Mouse (Mus musculus): ENCODE data around the gene Clptm1.
A peak's percentile ranks its signal among the peaks of the same experiment; 100 is the strongest.
"Not testable (repeated sequence)": the region's sequence is repeated elsewhere in the genome, so short reads cannot be mapped to it uniquely, and the experiment has no call there.

Clptm1 gene

GRCm38 (mm10) chr7:19691873-19692865 is 27.3 kb upstream of the Clptm1 start, which contains the start of gene Apoc1:
Apoc1 (minus strand) TSS chr7:19692660.
- no peak for DNase-seq (ENCODE audit: low spot score in 2 of 2)

DNA sequence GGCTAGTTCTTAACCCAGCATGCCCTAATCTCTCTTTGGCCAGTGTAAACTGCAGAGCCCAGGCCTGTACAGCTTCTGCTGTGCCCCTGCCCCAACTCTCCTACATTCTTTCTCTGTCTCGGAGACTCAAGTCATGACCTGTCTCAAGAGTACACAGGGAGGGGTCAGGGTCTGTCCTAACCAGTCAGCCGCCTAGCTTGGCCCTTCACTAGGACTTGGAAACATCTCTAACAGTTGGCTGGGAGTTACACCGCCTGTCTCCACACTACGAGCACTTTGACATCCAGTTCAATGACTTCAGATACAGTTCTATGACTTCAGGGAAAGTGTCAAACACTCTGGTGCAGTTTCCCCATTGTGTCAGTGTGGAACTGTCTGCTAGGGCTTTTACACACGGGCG is 26.6 kb upstream of the Clptm1 start:
- no peak for DNase-seq (ENCODE audit: low spot score in 2 of 2)

- DNase-seq (ENCODE audit: low spot score in 2 of 2) = no peak
Measured at GRCm38 (mm10) chr7:19690845-19691244, 26.0 kb upstream of the Clptm1 start.

DNA sequence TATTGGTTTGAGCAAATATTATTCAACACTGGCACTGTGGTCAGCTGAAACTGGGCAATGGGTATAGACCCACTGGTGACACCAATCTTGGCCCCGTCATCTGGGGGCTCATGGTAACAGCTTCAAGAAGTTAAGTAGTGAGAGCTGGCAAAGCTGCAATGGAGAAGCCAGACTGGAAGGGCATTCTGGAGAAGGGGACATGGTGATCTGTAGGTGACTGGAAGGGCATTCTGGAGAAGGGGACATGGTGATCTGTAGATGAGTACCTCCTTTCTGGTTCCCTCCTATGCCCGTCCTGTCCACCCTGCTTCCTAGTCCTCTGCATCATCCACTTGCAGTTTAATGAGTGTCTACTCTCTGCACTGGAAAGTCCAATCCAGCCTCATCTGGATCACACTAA is 23.8 kb upstream of the Clptm1 start:
- DNase-seq (ENCODE audit: low spot score in 2 of 2) = no peak

DNA sequence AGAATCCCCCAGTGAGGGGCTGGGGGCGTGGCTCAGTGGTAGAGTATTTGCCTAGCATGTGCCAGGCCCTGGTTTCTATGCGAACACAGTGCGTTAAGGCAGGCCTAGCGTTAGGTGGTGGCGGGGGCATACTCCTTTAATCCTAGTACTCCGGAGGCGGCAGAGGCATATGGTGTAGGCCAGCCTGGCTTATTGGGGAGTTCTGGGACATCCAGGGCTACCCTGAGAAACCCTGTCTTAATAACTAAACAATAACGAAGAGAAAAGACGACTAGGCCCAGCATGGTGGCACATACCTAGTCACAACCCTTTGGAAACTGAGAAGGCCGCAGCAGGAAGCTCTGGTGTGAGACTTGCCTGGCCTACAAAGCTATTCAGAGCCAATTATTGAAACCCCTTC is 23.3 kb upstream of the Clptm1 start:
- DNase-seq (ENCODE audit: low spot score in 2 of 2) = no peak

DNA sequence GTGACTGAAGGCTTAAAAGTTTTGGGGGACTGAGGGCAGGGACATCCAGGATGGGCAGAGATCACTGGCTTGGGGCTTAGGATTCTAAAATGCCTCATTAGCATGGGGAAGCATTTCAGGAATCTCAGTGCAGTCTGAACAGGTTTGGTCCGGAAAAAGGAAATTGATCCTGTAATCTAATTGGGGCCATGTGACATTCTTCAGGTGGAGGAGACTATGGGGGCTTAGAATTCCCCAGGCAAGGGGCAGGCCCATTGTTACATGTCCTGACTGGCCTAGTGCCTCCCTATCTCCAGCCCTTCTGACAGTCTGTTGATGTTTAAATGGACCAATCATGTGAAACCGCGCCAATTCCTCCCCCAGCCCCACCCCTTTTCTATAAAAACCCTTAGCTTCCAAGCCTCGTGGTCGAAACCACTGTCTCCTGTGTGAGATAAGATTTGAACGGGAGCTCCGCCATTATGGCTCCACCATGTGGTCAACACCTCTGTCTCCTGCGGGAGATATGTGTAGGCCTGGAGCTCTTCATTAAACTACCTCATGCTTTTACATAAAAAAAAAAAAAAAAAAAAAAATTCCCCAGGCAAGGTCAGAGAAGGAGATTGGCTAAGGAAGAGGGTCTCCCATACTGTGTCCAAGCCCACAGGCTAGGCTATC is 22.2 kb upstream of the Clptm1 start:
- not testable (repeated sequence) for DNase-seq (ENCODE audit: low spot score in 2 of 2)

DNA sequence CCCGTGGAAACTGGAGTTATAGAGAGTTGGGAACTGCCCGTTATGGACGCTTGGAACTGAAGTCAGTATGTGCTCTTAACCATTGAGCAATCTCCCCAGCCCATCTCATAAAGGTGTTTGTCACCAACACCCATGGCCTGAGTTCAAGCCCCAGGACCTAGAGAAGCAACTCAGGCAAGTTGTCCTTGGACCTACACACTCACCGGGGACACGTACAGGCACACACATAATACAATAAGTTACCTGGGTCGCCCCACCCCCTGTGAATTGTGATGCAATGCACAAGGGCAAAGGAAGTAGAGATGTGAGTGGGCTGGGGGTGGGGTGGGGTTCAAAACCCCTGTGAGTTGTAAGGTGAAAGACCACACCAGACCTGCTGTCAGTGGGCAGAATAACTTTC is 21.7 kb upstream of the Clptm1 start:
- DNase-seq (ENCODE audit: low spot score in 2 of 2) = no peak

GRCm38 (mm10) chr7:19685374-19685773 is 20.5 kb upstream of the Clptm1 start:
- DNase-seq (ENCODE audit: low spot score in 2 of 2) = no peak

DNA sequence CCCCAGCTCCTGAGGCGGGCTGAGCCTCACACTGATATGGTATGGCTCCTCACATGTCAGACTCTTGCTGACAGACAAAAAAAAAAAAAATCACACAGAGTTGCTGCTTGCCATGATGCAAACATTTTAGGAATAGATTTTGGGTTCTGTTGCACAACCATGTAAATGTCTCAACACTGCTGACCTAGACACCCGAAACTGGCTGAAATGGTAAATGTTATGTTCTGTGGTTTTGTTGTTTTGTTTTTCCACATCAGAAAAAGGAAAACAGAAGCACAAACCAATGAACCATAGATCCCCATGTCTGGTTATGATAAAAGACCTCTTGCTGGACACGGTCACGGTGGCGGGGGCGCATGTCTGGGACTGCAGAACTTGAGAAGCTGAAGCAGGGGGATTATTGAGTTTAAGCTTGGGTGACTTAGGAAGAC is 19.0 kb upstream of the Clptm1 start:
- no peak for DNase-seq (ENCODE audit: low spot score in 2 of 2)

GRCm38 (mm10) chr7:19682979-19683378 is 18.1 kb upstream of the Clptm1 start:
- DNase-seq (ENCODE audit: low spot score in 2 of 2) = no peak

GRCm38 (mm10) chr7:19681202-19681694 is 16.4 kb upstream of the Clptm1 start, which contains the start of the genes Gm44805 and Apoc4:
Gm44805 (minus strand) TSS chr7:19681423.
Apoc4 (minus strand) TSS chr7:19681479.
- DNase-seq (ENCODE audit: low spot score in 2 of 2) = no peak

GRCm38 (mm10) chr7:19680702-19681101 is 15.9 kb upstream of the Clptm1 start:
- no peak for DNase-seq (ENCODE audit: low spot score in 2 of 2)

GRCm38 (mm10) chr7:19678901-19679300 is 14.1 kb upstream of the Clptm1 start:
- DNase-seq (ENCODE audit: low spot score in 2 of 2) = no peak

- DNase-seq (ENCODE audit: low spot score in 2 of 2) = no peak
Measured at GRCm38 (mm10) chr7:19677872-19678271, 13.0 kb upstream of the Clptm1 start, which contains the start of gene Apoc2. Apoc2 (minus strand) TSS chr7:19677941.

- no peak for DNase-seq (ENCODE audit: low spot score in 2 of 2)
Measured at GRCm38 (mm10) chr7:19676662-19677061, 11.8 kb upstream of the Clptm1 start.

- DNase-seq (ENCODE audit: low spot score in 2 of 2) = no peak
Measured at GRCm38 (mm10) chr7:19675824-19676223, 11.0 kb upstream of the Clptm1 start.

GRCm38 (mm10) chr7:19673083-19673699 is 8.4 kb upstream of the Clptm1 start:
- DNase-seq (ENCODE audit: low spot score in 2 of 2) = no peak

DNA sequence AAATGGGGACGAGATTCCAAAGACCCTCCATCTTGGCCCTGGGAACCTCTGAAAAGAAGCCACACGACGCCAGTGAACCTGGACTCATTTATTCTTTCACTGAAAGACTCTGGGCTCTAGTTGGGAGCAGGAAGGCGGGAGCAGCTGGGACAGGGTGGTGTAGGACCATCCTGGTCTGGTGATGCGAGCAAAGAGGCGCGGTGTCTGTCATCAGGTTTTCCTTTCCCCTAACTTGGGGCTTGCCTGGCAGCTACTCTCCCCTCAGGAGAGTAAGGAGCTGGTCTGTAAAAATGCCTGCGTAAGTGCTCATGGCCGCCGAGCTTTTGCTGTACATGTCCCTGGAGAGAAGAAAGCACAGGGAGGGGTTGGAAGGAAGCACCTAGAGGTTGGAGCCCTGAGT is 6.7 kb upstream of the Clptm1 start:
- DNase-seq (ENCODE audit: low spot score in 2 of 2) = no peak

- peak; percentile 89 to 95 for DNase-seq (ENCODE audit: low spot score in 2 of 2)
Measured at GRCm38 (mm10) chr7:19668947-19669721, 4.3 kb upstream of the Clptm1 start.

GRCm38 (mm10) chr7:19667434-19667833 is 2.6 kb upstream of the Clptm1 start:
- no peak for DNase-seq (ENCODE audit: low spot score in 2 of 2)

DNA sequence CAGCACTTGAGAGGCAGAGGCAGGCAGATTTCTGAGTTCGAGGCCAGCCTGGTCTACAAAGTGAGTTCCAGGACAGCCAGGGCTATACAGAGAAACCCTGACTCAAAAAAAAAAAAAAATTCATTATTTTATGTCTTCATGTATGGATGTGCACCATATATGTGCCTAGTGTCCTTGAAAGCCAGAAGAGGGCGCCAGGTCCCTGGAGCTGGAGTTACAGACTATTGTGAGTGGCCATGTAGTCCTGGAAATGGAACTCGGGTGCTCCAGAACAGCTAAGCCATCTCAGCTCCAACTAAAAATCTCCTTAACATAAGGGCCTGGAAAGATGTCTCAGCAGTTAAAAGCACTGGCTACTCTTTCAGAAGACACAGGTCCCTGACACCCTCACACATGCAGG is 1.9 kb upstream of the Clptm1 start:
- DNase-seq (ENCODE audit: low spot score in 2 of 2) = no peak
